Mouse (Mus musculus) forebrain, embryonic 10.5 days (tissue): ENCODE results near the gene Gm867. TPM values are rescaled to one million over a fixed set of nuclear protein-coding genes. Genes with fewer than 3 reads are reported as not detected.

Source experiments
- DNase-seq: peaks from one replicate; pipeline ENCODE4 v3.0.0-alpha.2; 2017; ENCODE audit warnings: low spot score; ENCODE audit errors: extremely low spot score
- H3K27ac ChIP-seq: fragments of 300-500 bp; sonication (generic); 2 replicates; pipeline ENCODE4 v1.5.1; 2016; ENCODE audit warnings: mild to moderate bottlenecking
- H3K27me3 ChIP-seq: fragments of 300-500 bp; sonication (generic); 2 replicates; pipeline ENCODE4 v1.6.1; 2016; ENCODE audit warnings: mild to moderate bottlenecking; ENCODE audit not compliant: poor library complexity, severe bottlenecking
- H3K36me3 ChIP-seq: fragments of 300-500 bp; sonication (generic); replicated peaks from 2 replicates; pipeline ENCODE4 v1.6.1; 2016; ENCODE audit warnings: mild to moderate bottlenecking, moderate library complexity
- H3K4me1 ChIP-seq: fragments of 300-500 bp; sonication (generic); 2 replicates; pipeline ENCODE4 v1.6.1; 2016
- H3K4me3 ChIP-seq: fragments of 300-500 bp; sonication (generic); 2 replicates; pipeline ENCODE4 v1.5.1; 2016; ENCODE audit warnings: mild to moderate bottlenecking, moderate library complexity
- H3K9me3 ChIP-seq: fragments of 300-500 bp; sonication (generic); 2 replicates; pipeline ENCODE4 v1.6.1; 2016; ENCODE audit warnings: mild to moderate bottlenecking, moderate library complexity
- WGBS: fragments of 180-500 bp; shearing (Covaris S2); methylation state at CpG from one replicate; pipeline ENCODE4 v1.1.7; 2016; 5-methylcytosine and 5-hydroxymethylcytosine counted together
- polyA plus RNA-seq: library from polyadenylated mRNA; unstranded; fragments of >200 nt; fragmentation: Nextera tagmentation; extraction: Ambion mirVana; gene quantifications from 2 replicates; pipeline ENCODE4 v1.2.1, GENCODE M21; 2016

Gm867 gene
- polyA plus RNA-seq, 1 experiment from 2014 or later: 0.26 TPM

GRCm38 (mm10) chr10:75906882-75907281, 33.6 kb downstream of the Gm867 start:
- no peak overlapping the region for H3K4me3 ChIP-seq
- no peak overlapping the region for H3K27ac ChIP-seq
- DNase-seq: no peak
- H3K36me3 ChIP-seq: peaks cover 100% of the 10 kb centered on the region
- 95% methylated on average over 4 of the region's 4 CpGs for WGBS
- H3K4me1 ChIP-seq: no peaks in the 10 kb centered on the region
- H3K9me3 ChIP-seq: no peaks in the 10 kb centered on the region
- no peaks in the 10 kb centered on the region for H3K27me3 ChIP-seq

GRCm38 (mm10) chr10:75904391-75904790, 36.1 kb downstream of the Gm867 start:
- Histone ChIP-seq H3K27me3 (no peaks in the 10 kb centered on the region), H3K27ac (no peak overlapping the region), H3K4me3 (no peak overlapping the region), H3K36me3 (peaks cover 100% of the 10 kb centered on the region), H3K9me3 (no peaks in the 10 kb centered on the region), H3K4me1 (no peaks in the 10 kb centered on the region)
- no peak for DNase-seq
- WGBS: 90% methylated on average over 5 of the region's 5 CpGs

- peaks cover 100% of the 10 kb centered on the region for H3K36me3 ChIP-seq
- no peak for DNase-seq
Observed at GRCm38 (mm10) chr10:75898846-75899245, 41.6 kb downstream of the Gm867 start.

GRCm38 (mm10) chr10:75898039-75898564, 42.4 kb downstream of the Gm867 start:
- H3K36me3 ChIP-seq: peaks cover 94% of the 10 kb centered on the region
- H3K4me1 ChIP-seq: peaks cover 15% of the 10 kb centered on the region
- H3K4me3 ChIP-seq: no peak overlapping the region
- no peak for DNase-seq
- 87% methylated on average over 6 of the region's 6 CpGs for WGBS
- H3K27me3 ChIP-seq: no peaks in the 10 kb centered on the region
- H3K9me3 ChIP-seq: no peaks in the 10 kb centered on the region
- no peak overlapping the region for H3K27ac ChIP-seq

More at GRCm38 (mm10) chr10:75898846-75899245, 41.6 kb downstream of the Gm867 start:
- 85% methylated on average over 3 of the region's 3 CpGs for WGBS
- Histone ChIP-seq H3K27me3 (no peaks in the 10 kb centered on the region), H3K9me3 (no peaks in the 10 kb centered on the region), H3K4me1 (peaks cover 8% of the 10 kb centered on the region), H3K4me3 (no peak overlapping the region), H3K27ac (no peak overlapping the region)

- H3K36me3 ChIP-seq: peaks cover 87% of the 10 kb centered on the region
- WGBS: 53% methylated on average over 6 of the region's 6 CpGs
- peak; percentile 67 for DNase-seq
Observed at GRCm38 (mm10) chr10:75897373-75897772, 43.1 kb downstream of the Gm867 start.

GRCm38 (mm10) chr10:75896208-75896607, 44.3 kb downstream of the Gm867 start:
- WGBS: 90% methylated on average over 1 of the region's 1 CpGs
- Histone ChIP-seq H3K4me1 (peaks cover 21% of the 10 kb centered on the region), H3K9me3 (no peaks in the 10 kb centered on the region), H3K36me3 (peaks cover 75% of the 10 kb centered on the region), H3K27me3 (no peaks in the 10 kb centered on the region), H3K27ac (no peak overlapping the region), H3K4me3 (no peak overlapping the region)
- no peak for DNase-seq

More at GRCm38 (mm10) chr10:75897373-75897772, 43.1 kb downstream of the Gm867 start:
- H3K27ac ChIP-seq: no peak overlapping the region
- H3K4me3 ChIP-seq: no peak overlapping the region
- H3K4me1 ChIP-seq: peaks cover 21% of the 10 kb centered on the region
- no peaks in the 10 kb centered on the region for H3K27me3 ChIP-seq
- no peaks in the 10 kb centered on the region for H3K9me3 ChIP-seq

GRCm38 (mm10) chr10:75895730-75896129, 44.7 kb downstream of the Gm867 start:
- Histone ChIP-seq H3K9me3 (no peaks in the 10 kb centered on the region), H3K36me3 (peaks cover 71% of the 10 kb centered on the region), H3K4me1 (peaks cover 21% of the 10 kb centered on the region), H3K27me3 (no peaks in the 10 kb centered on the region), H3K4me3 (no peak overlapping the region), H3K27ac (no peak overlapping the region)
- WGBS: 96% methylated on average over 5 of the region's 5 CpGs
- no peak for DNase-seq

GRCm38 (mm10) chr10:75894601-75895000, 45.9 kb downstream of the Gm867 start:
- H3K9me3 ChIP-seq: no peaks in the 10 kb centered on the region
- no peaks in the 10 kb centered on the region for H3K27me3 ChIP-seq
- peaks cover 59% of the 10 kb centered on the region for H3K36me3 ChIP-seq
- peaks cover 27% of the 10 kb centered on the region for H3K4me1 ChIP-seq
- H3K4me3 ChIP-seq: no peak overlapping the region
- DNase-seq: no peak
- no peak overlapping the region for H3K27ac ChIP-seq
- 81% methylated on average over 6 of the region's 6 CpGs for whole genome bisulfite sequencing

- Histone ChIP-seq H3K4me3 (peak within 1 kb of the TSS; percentile 58), H3K36me3 (peaks cover 46% of the 10 kb centered on the region), H3K4me1 (peaks cover 36% of the 10 kb centered on the region), H3K27me3 (no peaks in the 10 kb centered on the region), H3K9me3 (no peaks in the 10 kb centered on the region), H3K27ac (peak within 1 kb of the TSS; percentile 76)
- peak; percentile 96 for DNase-seq
- WGBS: under 1% methylated on average over 51 of the region's 51 CpGs
Observed at GRCm38 (mm10) chr10:75893089-75893750, 47.3 kb downstream of the Gm867 start, which contains the start of gene Derl3. Gene Derl3 (plus strand): TSS chr10:75893413.

GRCm38 (mm10) chr10:75889406-75890153, 50.9 kb downstream of the Gm867 start:
- no peaks in the 10 kb centered on the region for H3K27me3 ChIP-seq
- H3K36me3 ChIP-seq: peaks cover 9% of the 10 kb centered on the region
- H3K27ac ChIP-seq: 0 out of 2 replicates have a peak overlapping the region, but pooled peaks have one; percentile 51
- no peaks in the 10 kb centered on the region for H3K9me3 ChIP-seq
- no peak overlapping the region for H3K4me3 ChIP-seq
- H3K4me1 ChIP-seq: peaks cover 39% of the 10 kb centered on the region
- no peak for DNase-seq
- 61% methylated on average over 8 of the region's 8 CpGs for WGBS
